Mouse (Mus musculus): ENCODE data around the gene Kif15.
A peak's percentile ranks its signal among the peaks of the same experiment; 100 is the strongest.

The Kif15 gene

GRCm38 (mm10) chr9:122950643-122951475 lies at the start of gene Kif15, which contains the start of gene 1110059G10Rik:
Kif15 (plus strand) TSS chr9:122951046.
1110059G10Rik (minus strand) TSS chr9:122951000.
- DNase-seq (ENCODE audit: low spot score in 2 of 2): peak; percentile 88 to 91

- DNase-seq (ENCODE audit: low spot score in 2 of 2): no peak
Measured at GRCm38 (mm10) chr9:122901047-122901446, 49.8 kb upstream of the Kif15 start.

GRCm38 (mm10) chr9:122902717-122903535 lies 47.9 kb upstream of the Kif15 start:
- peak; percentile 11 to 18 for DNase-seq (ENCODE audit: low spot score in 2 of 2)

- DNase-seq (ENCODE audit: low spot score in 2 of 2): no peak
Measured at GRCm38 (mm10) chr9:122922436-122922835, 28.4 kb upstream of the Kif15 start.

- peak; percentile 33 to 60 for DNase-seq (ENCODE audit: low spot score in 2 of 2)
Measured at GRCm38 (mm10) chr9:122922936-122923381, 27.9 kb upstream of the Kif15 start, which contains the start of gene Zfp105. Zfp105 (plus strand) TSS chr9:122923072.

GRCm38 (mm10) chr9:122928915-122929314 lies 21.9 kb upstream of the Kif15 start:
- no peak for DNase-seq (ENCODE audit: low spot score in 2 of 2)

GRCm38 (mm10) chr9:122998406-122999192 lies 47.8 kb downstream of the Kif15 start:
- no peak for DNase-seq (ENCODE audit: low spot score in 2 of 2)

GRCm38 (mm10) chr9:122999193-122999586 lies 48.3 kb downstream of the Kif15 start:
- no peak for DNase-seq (ENCODE audit: low spot score in 2 of 2)

- no peak for DNase-seq (ENCODE audit: low spot score in 2 of 2)
Measured at GRCm38 (mm10) chr9:123004718-123005117, 53.9 kb downstream of the Kif15 start.

- no peak for DNase-seq (ENCODE audit: low spot score in 2 of 2)
Measured at GRCm38 (mm10) chr9:123006071-123006470, 55.2 kb downstream of the Kif15 start.

- peak; percentile 79 to 81 for DNase-seq (ENCODE audit: low spot score in 2 of 2)
Measured at GRCm38 (mm10) chr9:123020995-123021631, 70.3 kb downstream of the Kif15 start, which contains the start of gene Tmem42. Tmem42 (plus strand) TSS chr9:123021326.

- DNase-seq (ENCODE audit: low spot score in 2 of 2): peak; percentile 3 to 13
Measured at GRCm38 (mm10) chr9:123021636-123022379, 71.0 kb downstream of the Kif15 start.

GRCm38 (mm10) chr9:123024201-123024600 lies 73.4 kb downstream of the Kif15 start:
- DNase-seq (ENCODE audit: low spot score in 2 of 2): no peak

- no peak for DNase-seq (ENCODE audit: low spot score in 2 of 2)
Measured at GRCm38 (mm10) chr9:123031496-123032246, 80.8 kb downstream of the Kif15 start.

- no peak for DNase-seq (ENCODE audit: low spot score in 2 of 2)
Measured at GRCm38 (mm10) chr9:123034426-123034825, 83.6 kb downstream of the Kif15 start, which contains the start of gene Tgm4. Tgm4 (plus strand) TSS chr9:123034726.

- DNase-seq (ENCODE audit: low spot score in 2 of 2): no peak
Measured at GRCm38 (mm10) chr9:123047665-123048064, 96.8 kb downstream of the Kif15 start.

- DNase-seq (ENCODE audit: low spot score in 2 of 2): no peak
Measured at GRCm38 (mm10) chr9:123058724-123059292, 108.0 kb downstream of the Kif15 start.

- DNase-seq (ENCODE audit: low spot score in 2 of 2): no peak
Measured at GRCm38 (mm10) chr9:123060172-123060571, 109.3 kb downstream of the Kif15 start.

All from right cerebral cortex, postnatal 36 days (tissue).